Mouse (Mus musculus): ENCODE data around the gene Tmem50a.

- TF ChIP-seq TCF3 (IDR thresholded peaks at IDR 0.05; ENCODE audit: insufficient read length, low read depth) (no peak), REST (IDR thresholded peaks at IDR 0.05; ENCODE audit: insufficient read depth, insufficient read length) (no peak), POLR2A (IDR thresholded peaks at IDR 0.05; ENCODE audit: insufficient read length, low read depth) (no peak), USF1 (IDR thresholded peaks at IDR 0.05; ENCODE audit: low read depth) (no peak), MAX (IDR thresholded peaks at IDR 0.05; ENCODE audit: low read depth) (no peak), TCF12 (IDR thresholded peaks at IDR 0.05; ENCODE audit: insufficient read depth, poor library complexity, severe bottlenecking) (no peak), E2F4 (IDR thresholded peaks at IDR 0.05; ENCODE audit: insufficient read depth) (no peak), CEBPB (IDR thresholded peaks at IDR 0.05; ENCODE audit: insufficient read depth, poor library complexity, severe bottlenecking) (no peak), MYOD1 (IDR thresholded peaks at IDR 0.05; ENCODE audit: control insufficient read depth in 1 of 3, insufficient read length in 2 of 3, low read depth in 2 of 3) (no peak)
Observed at GRCm38 (mm10) chr4:134851876-134852275, 62.9 kb downstream of the Tmem50a start.

All from myocyte (in vitro differentiated cells).